Mouse (Mus musculus) hematopoietic stem cell, adult 5-6 weeks (primary cell): ENCODE data around the gene Scn1b. TPM values are rescaled to one million over a fixed set of nuclear protein-coding genes. Genes with fewer than 3 reads are reported as not detected.

Experiments
- ATAC-seq, 2 experiments: fragments of 125-278 bp in 1 of 2; replicated peaks in 1 of 2; 2 replicates each; pipeline ENCODE4 v1.8.0; 2016 to 2017; ENCODE audit warnings: inconsistent platforms in 2 of 2, mild to moderate bottlenecking in 2 of 2, moderate number of reproducible peaks in 2 of 2, low read depth in 1 of 2, moderate TSS enrichment in 1 of 2; ENCODE audit not compliant: low FRiP score in 2 of 2, poor library complexity in 2 of 2, severe bottlenecking in 2 of 2, insufficient read depth in 1 of 2, low TSS enrichment in 1 of 2
- total RNA-seq: library from RNA; stranded (forward); fragments of 172-1452, 232-1000 nt; gene quantifications from 2 replicates; pipeline ENCODE4 v1.2.3, GENCODE M21; 2017

The Scn1b gene
- 4.8 and 6.6 TPM in 2 replicates for total RNA-seq

GRCm38 (mm10) chr7:31126851-31127724, at the start of gene Scn1b:
Scn1b (minus strand) TSS chr7:31127003.
- no peak for ATAC-seq

GRCm38 (mm10) chr7:31175096-31175495, 48.3 kb upstream of the Scn1b start:
- ATAC-seq: no peak

- ATAC-seq: peak; percentile 54 to 79
These were observed 47.7 kb upstream of the Scn1b start for GRCm38 (mm10) chr7:31174466-31174865.

DNA sequence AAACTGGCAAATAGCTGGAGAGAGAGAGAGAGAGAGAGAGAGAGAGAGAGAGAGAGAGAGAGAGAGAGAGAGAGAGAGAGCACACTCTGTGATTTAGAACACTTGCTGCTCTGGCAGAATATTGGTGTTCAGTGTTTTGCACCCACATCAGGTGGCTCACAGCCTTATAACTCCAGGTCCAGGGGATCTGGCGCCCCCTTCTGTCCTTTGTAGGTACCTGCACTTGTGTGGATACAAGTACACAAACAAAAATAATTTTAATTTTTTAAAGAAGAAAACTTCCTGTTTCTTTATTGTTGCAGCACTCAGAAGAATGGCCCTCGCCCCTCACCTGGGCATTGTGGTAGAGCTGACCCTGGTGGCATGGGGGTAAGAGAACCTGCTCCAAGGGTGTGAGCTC, 45.4 kb upstream of the Scn1b start:
- ATAC-seq: peak; percentile 34 to 40; a peak in 1 of 4 replicates

DNA sequence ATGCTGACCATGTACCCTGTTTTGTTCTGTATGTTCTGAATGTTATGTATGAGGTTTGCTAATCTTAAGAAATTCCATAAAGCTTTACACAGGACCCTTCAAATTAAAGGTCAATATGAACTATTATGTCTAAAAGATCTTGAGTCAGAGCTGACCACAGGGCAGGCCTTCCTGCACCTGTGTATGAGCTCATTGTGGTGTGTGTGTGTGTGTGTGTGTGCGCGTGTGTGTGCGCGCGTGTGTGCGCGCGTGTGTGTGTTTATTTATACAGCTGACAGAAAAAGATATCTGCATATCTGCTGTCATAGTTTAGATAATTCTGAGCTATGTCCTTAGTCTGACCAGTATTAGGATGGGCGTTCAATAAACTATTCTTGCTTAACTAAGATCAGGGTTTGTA, 43.7 kb upstream of the Scn1b start:
- no peak for ATAC-seq

DNA sequence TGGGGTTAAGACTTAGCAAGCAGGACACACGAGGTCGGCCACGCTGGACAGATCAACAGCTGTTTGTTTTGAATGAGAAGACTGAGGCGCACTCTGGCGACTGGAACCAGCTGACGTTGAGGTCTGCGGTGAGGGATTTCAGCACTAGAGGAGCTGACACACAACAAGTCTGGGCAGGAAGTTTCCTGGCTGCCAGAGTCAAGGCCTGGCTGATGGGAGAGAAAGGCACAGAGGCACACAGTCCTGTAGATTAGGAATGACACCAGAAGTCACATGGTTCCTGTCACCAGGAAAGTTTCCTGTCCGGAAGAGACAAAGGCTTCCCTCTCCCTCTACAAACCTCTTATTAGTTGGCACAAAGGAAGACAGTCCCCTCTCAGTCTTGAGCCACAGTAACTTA, 41.6 kb upstream of the Scn1b start:
- ATAC-seq: peak; percentile 91 to 93

DNA sequence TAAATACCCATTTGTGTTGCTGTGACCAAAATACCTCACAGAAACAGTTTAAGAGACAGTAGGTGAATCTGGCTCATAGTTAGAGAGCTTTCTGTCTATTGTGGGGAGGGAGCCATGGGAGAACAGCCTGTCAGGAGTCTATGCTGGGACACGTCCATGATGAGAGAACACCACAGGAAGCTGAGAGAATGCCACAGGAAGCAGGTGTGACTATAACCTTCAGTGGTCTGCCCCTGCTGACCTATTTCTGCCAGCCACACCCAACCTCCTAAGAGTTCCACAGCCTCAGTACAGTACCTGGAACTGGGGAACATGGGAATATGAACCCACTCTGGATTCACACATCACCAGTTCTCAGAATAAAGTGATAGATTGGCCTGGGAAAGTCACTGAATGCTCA, 37.9 kb upstream of the Scn1b start:
- peak; percentile 19 to 35; a peak in 3 of 4 replicates for ATAC-seq

- no peak for ATAC-seq
These were observed 37.1 kb upstream of the Scn1b start for GRCm38 (mm10) chr7:31163666-31164577.

DNA sequence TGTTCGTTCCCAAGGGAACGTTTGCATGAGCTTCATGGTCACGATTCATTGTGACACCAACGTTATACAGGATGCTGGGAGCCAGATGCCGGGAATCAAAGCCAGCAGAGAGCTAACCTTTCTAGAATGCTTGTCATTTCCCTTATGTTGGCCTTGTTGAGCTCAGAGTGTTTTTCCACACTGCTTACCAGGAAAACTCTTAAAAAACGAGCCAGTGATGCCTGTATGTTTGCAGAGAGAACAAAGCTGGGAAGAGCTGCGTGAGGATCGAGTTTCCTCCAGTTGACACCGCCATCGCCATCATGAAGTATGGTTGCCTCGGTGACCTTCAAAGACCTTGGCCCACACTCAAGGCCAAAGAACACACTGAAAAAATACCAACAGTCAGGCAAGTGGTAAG, 35.5 kb upstream of the Scn1b start:
- ATAC-seq: no peak

DNA sequence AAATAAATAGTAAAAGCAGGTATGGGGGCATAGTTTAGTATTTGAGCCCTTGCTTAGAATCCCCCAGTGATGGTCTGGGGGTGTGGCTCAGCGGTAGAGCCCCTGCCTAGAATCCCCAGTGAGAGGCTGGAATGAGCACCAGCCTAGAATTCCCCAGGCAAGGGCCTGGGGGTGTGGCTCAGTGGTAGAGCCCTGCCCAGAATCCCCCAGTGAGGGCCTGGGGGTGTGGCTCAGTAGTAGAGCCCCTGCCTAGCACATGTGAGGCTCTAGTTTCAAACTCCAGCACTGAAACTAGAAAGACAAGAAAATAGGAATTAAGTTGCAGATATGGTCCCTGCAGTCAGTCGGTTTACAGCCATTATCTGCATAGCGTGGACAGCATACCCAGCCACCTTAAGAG, 35.0 kb upstream of the Scn1b start:
- ATAC-seq: no peak

- ATAC-seq: peak; percentile 14 to 20
These were observed 34.4 kb upstream of the Scn1b start for GRCm38 (mm10) chr7:31161246-31161645.

DNA sequence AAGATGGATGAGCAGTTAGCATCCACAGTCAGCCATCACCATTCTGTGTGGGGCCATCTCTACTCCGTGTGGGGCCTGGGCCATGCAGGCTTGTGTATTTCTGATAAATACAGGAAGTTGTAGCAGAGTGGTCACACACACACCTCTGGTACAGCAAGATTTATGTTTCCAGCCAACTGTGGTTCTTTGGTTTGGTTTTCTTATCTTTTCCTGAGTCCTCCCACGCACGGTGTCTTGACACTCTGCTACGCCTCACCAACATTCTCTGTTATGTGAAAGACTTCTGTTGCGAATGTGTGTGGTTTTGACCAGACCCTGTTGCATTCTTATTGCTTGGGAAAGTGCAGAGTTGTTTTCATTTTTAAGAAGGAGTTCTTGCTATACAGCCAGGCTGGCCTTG, 34.0 kb upstream of the Scn1b start:
- peak; percentile 81 to 82 for ATAC-seq

- peak; percentile 17 to 38 for ATAC-seq
These were observed 29.5 kb upstream of the Scn1b start for GRCm38 (mm10) chr7:31156034-31156928.

GRCm38 (mm10) chr7:31155296-31156033, 28.7 kb upstream of the Scn1b start, which contains the start of gene Gramd1a:
Gramd1a (minus strand) TSS chr7:31155896.
- no peak for ATAC-seq

DNA sequence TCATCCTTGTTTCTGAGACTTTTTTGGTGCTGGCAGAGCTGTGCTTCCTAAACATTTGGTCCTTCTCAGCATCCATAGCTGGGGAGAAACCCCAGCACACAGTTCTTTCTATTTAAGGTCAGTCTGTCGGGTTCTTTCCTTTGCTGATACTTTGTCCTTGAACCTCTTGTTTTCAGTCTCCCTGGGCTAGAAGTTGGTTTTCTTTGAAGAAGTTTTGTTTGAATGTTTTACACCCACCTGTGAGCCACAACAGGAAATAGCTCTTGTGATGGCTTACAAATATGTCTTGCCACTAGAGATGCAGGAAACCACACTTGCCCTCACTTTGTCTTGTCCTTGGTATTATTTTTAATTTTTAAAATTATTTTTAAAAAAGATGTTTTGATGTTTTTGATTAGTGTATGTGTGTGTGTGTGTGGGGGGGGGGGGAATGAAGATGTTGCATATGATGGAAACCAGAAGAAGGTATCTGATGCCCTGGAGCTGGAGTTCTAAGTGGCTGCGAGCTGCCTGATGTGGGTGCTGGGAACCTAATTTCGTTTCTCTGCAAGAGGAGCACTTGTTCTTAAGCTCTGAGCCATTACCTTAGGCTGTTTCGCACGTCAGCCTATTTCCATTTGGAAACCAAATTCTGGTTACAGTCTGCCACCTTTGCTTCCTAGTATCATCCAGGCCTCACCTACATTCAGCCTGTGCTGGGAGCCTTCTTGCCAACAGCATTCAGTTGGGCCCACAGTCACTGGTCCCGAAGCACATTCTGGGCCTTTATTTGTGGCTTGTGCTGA, 26.9 kb upstream of the Scn1b start:
- no peak for ATAC-seq
